Comparison of ENCODE assay signal across 21 mouse cellular contexts in genomic region chr16:97815269-97815668, GRCm38 (mm10). TPM values are rescaled to one million over a fixed set of nuclear protein-coding genes. Genes with fewer than 3 reads are reported as not detected.
DNase-seq lines count a peak whose midpoint lies in the region; ATAC-seq and TF ChIP-seq lines count a peak whose summit lies in the region.
"Had no signal": no experiment of that assay in that cellular context is flagged by ENCODE, and none has a peak within 500 bp of the region (broad histone marks: within the 10 kb centered on the region; RNA-seq: fewer than 3 reads in every experiment).

No protein-coding gene starts in this region.

- H3K36me3 ChIP-seq in kidney, adult 2 months (ENCODE audit: control insufficient read depth, insufficient read depth, low read length): no peaks in the 10 kb centered on the region
- H3K36me3 ChIP-seq in megakaryocyte, embryonic 14.5 days (replicated peaks; ENCODE audit: low read length): peaks cover 86% of the 10 kb centered on the region
- H3K36me3 ChIP-seq in intestine, postnatal 0 days (ENCODE audit: control insufficient read depth, insufficient read depth): peaks cover 82% of the 10 kb centered on the region

- H3K9me3 ChIP-seq in megakaryocyte, embryonic 14.5 days: no peaks in the 10 kb centered on the region
- H3K9me3 ChIP-seq in intestine, postnatal 0 days (ENCODE audit: control insufficient read depth): no peaks in the 10 kb centered on the region
- H3K9me3 ChIP-seq: embryonic facial prominence, embryonic 10.5 days; forebrain, embryonic 13.5 days; G1E; heart, embryonic 13.5 days; hindbrain, embryonic 15.5 days had no signal

- no peak overlapping the region for H3K4me2 ChIP-seq in intestine, postnatal 0 days (replicated peaks; ENCODE audit: low read depth)
- H3K4me2 ChIP-seq: forebrain, embryonic 13.5 days; heart, embryonic 13.5 days; hindbrain, embryonic 15.5 days had no signal

- ATAC-seq in megakaryocyte, adult 5-6 weeks (ENCODE audit: poor library complexity, severe bottlenecking): no peak
- ATAC-seq in intestine, postnatal 0 days: peak; percentile 87
- ATAC-seq: CD4-positive, CD25-positive, alpha-beta regulatory T cell, adult 4 months; forebrain, embryonic 13.5 days; forebrain, postnatal 0 days had no signal

- no peak overlapping the region for H3K27ac ChIP-seq in kidney, adult 2 months (ENCODE audit: insufficient read depth, low read depth, low read length)
- H3K27ac ChIP-seq in intestine, postnatal 0 days (ENCODE audit: low read depth, low read length): peak overlapping the region; percentile 60; the same call in 1 of the 2 replicates
- H3K27ac ChIP-seq: embryonic facial prominence, embryonic 10.5 days; forebrain, embryonic 13.5 days; gastrocnemius, adult 2 months; heart, embryonic 13.5 days; hindbrain, embryonic 15.5 days had no signal

- 84% methylated on average over 5 of the region's 5 CpGs for WGBS in kidney, adult 2 months
- 80% methylated on average over 5 of the region's 5 CpGs for WGBS in intestine, postnatal 0 days

- no peak overlapping the region for H3K4me3 ChIP-seq in kidney, adult 2 months (ENCODE audit: insufficient read depth, low read depth, low read length)
- peak overlapping the region; percentile 47 for H3K4me3 ChIP-seq in megakaryocyte, embryonic 14.5 days (replicated peaks)
- no peak overlapping the region for H3K4me3 ChIP-seq in intestine, postnatal 0 days (ENCODE audit: low read depth, low read length)
- H3K4me3 ChIP-seq: embryonic facial prominence, embryonic 10.5 days; forebrain, embryonic 13.5 days; gastrocnemius, adult 2 months; heart, embryonic 13.5 days; hindbrain, embryonic 15.5 days had no signal

- H3K9ac ChIP-seq in intestine, postnatal 0 days (ENCODE audit: low read depth, low read length): no peak overlapping the region
- H3K9ac ChIP-seq: forebrain, embryonic 13.5 days; forebrain, postnatal 0 days; heart, embryonic 13.5 days; hindbrain, embryonic 15.5 days had no signal

- no peaks in the 10 kb centered on the region for H3K27me3 ChIP-seq in kidney, adult 2 months (replicated peaks; ENCODE audit: control insufficient read depth, insufficient read depth, low read length)
- no peaks in the 10 kb centered on the region for H3K27me3 ChIP-seq in megakaryocyte, embryonic 14.5 days (replicated peaks)
- no peaks in the 10 kb centered on the region for H3K27me3 ChIP-seq in intestine, postnatal 0 days (replicated peaks; ENCODE audit: control insufficient read depth, insufficient read depth, low read length)
- H3K27me3 ChIP-seq: forebrain, embryonic 13.5 days; heart, embryonic 13.5 days; hindbrain, embryonic 15.5 days had no signal

- no peak for TF ChIP-seq POLR2A in kidney, adult 2 months (IDR thresholded peaks at IDR 0.05; ENCODE audit: low read depth, low read length)

- peak; percentile 17 for DNase-seq in kidney, adult 2 months
- DNase-seq in kidney, adult 18-20 months: no peak
- no peak for DNase-seq in lung, postnatal 10 days
- no peak for DNase-seq in adrenal gland, postnatal 14 days
- DNase-seq: adrenal gland, postnatal 25 days; B cell, adult 2 months; cerebellum, adult 8-10 months; forebrain, postnatal 0 days; gastrocnemius, adult 2 months; gastrocnemius, postnatal 25 days; heart, postnatal 36 days had no signal

- no peaks in the 10 kb centered on the region for H3K4me1 ChIP-seq in kidney, adult 2 months (ENCODE audit: control insufficient read depth, insufficient read depth, low read length)
- peaks cover 100% of the 10 kb centered on the region for H3K4me1 ChIP-seq in megakaryocyte, embryonic 14.5 days
- H3K4me1 ChIP-seq in intestine, postnatal 0 days (replicated peaks; ENCODE audit: control insufficient read depth, insufficient read depth, low read length): no peaks in the 10 kb centered on the region
- H3K4me1 ChIP-seq: embryonic facial prominence, embryonic 10.5 days; forebrain, embryonic 13.5 days; heart, embryonic 13.5 days; hindbrain, embryonic 15.5 days had no signal

- no peak for TF ChIP-seq CTCF in kidney, adult 2 months (conservative IDR thresholded peaks at IDR 0.05; ENCODE audit: insufficient read depth, insufficient read length, low read depth, low read length)
- TF ChIP-seq CTCF in intestine, postnatal 0 days (IDR thresholded peaks at IDR 0.05; ENCODE audit: low read depth): no peak

RNA-seq across cellular contexts. Expression of gene Prdm15, which starts 36.4 kb away (rescaled TPM):
- 5.6 and 7.3 TPM in 2 replicates for polyA plus RNA-seq in kidney, adult 2 months (2012; rRNA removed)
- 0.68 and 0.90 TPM in 2 replicates for polyA plus RNA-seq in megakaryocyte, embryonic 14.5 days (2012; ENCODE audit: insufficient read depth, low replicate concordance)
- total RNA-seq in megakaryocyte, adult 5-6 weeks (2015): 7.2 and 7.9 TPM in 2 replicates
- total RNA-seq in megakaryocyte, adult 5-6 weeks (2017): 4.3 and 6.1 TPM in 2 replicates
- 1.3 and 2.4 TPM in 2 replicates for polyA plus RNA-seq in intestine, postnatal 0 days (2015; fragmentation: Nextera tagmentation; extraction: Ambion mirVana)
- 9.7 and 11.5 TPM in 2 replicates for total RNA-seq in adrenal gland, postnatal 14 days (2021)

RNA-seq across cellular contexts. Expression of gene Ripk4, which starts 51.7 kb away (rescaled TPM):
- polyA plus RNA-seq in kidney, adult 2 months (2012; rRNA removed): 12.8 and 14.4 TPM in 2 replicates
- not detected in 2 replicates for polyA plus RNA-seq in megakaryocyte, embryonic 14.5 days (2012; ENCODE audit: insufficient read depth, low replicate concordance)
- not detected in 2 replicates for total RNA-seq in megakaryocyte, adult 5-6 weeks (2015)
- total RNA-seq in megakaryocyte, adult 5-6 weeks (2017): 0.04 TPM in 1 of 2 replicates, not detected in the other
- 11.9 and 12.9 TPM in 2 replicates for polyA plus RNA-seq in intestine, postnatal 0 days (2015; fragmentation: Nextera tagmentation; extraction: Ambion mirVana)
- 0.70 and 1.0 TPM in 2 replicates for total RNA-seq in adrenal gland, postnatal 14 days (2021)
- total RNA-seq: gastrocnemius, adult 2 months; gastrocnemius, postnatal 25 days; granulocyte monocyte progenitor cell, adult 5-6 weeks had no signal
- polyA plus RNA-seq: G1E had no signal

Comparison
In these comparisons a context has a peak if more than half of its experiments do, and no peak if none do; other contexts are left out.
1. RNA of gene Ripk4, which starts 51.7 kb away (polyA plus RNA-seq): 12.8 to 14.4 TPM in kidney, adult 2 months and 11.9 to 12.9 TPM in intestine, postnatal 0 days; not detected in megakaryocyte, embryonic 14.5 days; every median in the first group is over 10 times any median in the second.